In the genomic region with DNA sequence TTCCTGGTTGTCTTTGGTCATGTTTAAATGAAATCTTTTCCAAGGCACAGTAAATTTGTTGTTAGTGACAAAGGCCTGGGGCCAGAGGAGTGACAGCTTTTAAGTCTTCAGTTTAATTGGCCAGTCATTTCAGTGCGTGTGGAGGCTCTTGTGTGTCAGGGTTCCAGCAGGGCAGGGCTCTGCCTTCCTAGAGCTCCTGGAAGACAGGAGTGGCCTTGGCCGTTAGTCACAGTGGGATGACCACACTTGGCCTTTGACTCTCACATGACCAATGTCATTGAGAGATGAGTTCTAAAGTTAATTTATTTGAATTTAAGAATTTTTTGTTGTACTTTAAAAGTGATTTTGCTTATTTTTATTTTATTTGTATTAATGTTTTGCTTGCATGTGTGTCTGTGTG, we compare ENCODE assay signal across 31 mouse cellular contexts. TPM values are rescaled to one million over a fixed set of nuclear protein-coding genes. Genes with fewer than 3 reads are reported as not detected.
"Had no signal": no experiment of that assay in that cellular context is flagged by ENCODE, and none has a peak within 500 bp of the region (broad histone marks: within the 10 kb centered on the region; RNA-seq: fewer than 3 reads in every experiment).

No protein-coding gene starts in this region.

- H3K27me3 ChIP-seq: lung, embryonic 15.5 days had no signal

- H3K4me3 ChIP-seq: left cerebral cortex, adult 2 months; lung, embryonic 15.5 days had no signal

- H3K4me1 ChIP-seq: lung, embryonic 15.5 days had no signal

- H3K27ac ChIP-seq: kidney, postnatal 0 days; left cerebral cortex, adult 2 months; liver, embryonic 14.5 days; lung, embryonic 15.5 days; stomach, postnatal 0 days had no signal

- H3K9ac ChIP-seq: liver, embryonic 14.5 days; lung, embryonic 15.5 days had no signal

- DNase-seq: kidney, postnatal 25 days; layer of hippocampus, postnatal 36 days; lung, adult 18-20 months; lung, postnatal 10 days; lung, postnatal 36 days; midbrain, embryonic 14.5 days; right cerebral cortex, adult 18-20 months; right cerebral cortex, postnatal 14 days; right cerebral cortex, postnatal 4 days; thymus, adult 2 months; thymus, postnatal 14 days; thymus, postnatal 4 days had no signal

- H3K36me3 ChIP-seq: lung, embryonic 15.5 days had no signal

RNA-seq across cellular contexts. Expression of gene Gm44965, which starts 14.4 kb away (rescaled TPM):
- total RNA-seq: layer of hippocampus, postnatal 10 days; layer of hippocampus, postnatal 36 days; left cerebral cortex, adult 2 months; left cerebral cortex, postnatal 10 days; left cerebral cortex, postnatal 36 days; megakaryocyte-erythroid progenitor cell, adult 5-6 weeks; midbrain, postnatal 0 days had no signal
- polyA plus RNA-seq: kidney, embryonic 14.5 days; kidney, postnatal 0 days; limb, embryonic 11.5 days; limb, embryonic 14.5 days; liver, embryonic 11.5 days; liver, embryonic 14.5 days; lung, embryonic 15.5 days; midbrain, embryonic 11.5 days; midbrain, embryonic 14.5 days; neural tube, embryonic 11.5 days; neural tube, embryonic 14.5 days; stomach, embryonic 14.5 days; stomach, postnatal 0 days; thymus, adult 2 months had no signal

RNA-seq across cellular contexts. Expression of gene Gm45021, which starts 18.7 kb away (rescaled TPM):
- total RNA-seq: layer of hippocampus, adult 8-10 months; layer of hippocampus, postnatal 10 days; layer of hippocampus, postnatal 36 days; left cerebral cortex, adult 2 months; left cerebral cortex, postnatal 10 days; left cerebral cortex, postnatal 36 days; megakaryocyte-erythroid progenitor cell, adult 5-6 weeks; midbrain, postnatal 0 days had no signal
- polyA plus RNA-seq: kidney, embryonic 14.5 days; limb, embryonic 11.5 days; liver, embryonic 11.5 days; liver, embryonic 14.5 days; lung, embryonic 15.5 days; midbrain, embryonic 11.5 days; midbrain, embryonic 14.5 days; midbrain, postnatal 0 days; neural tube, embryonic 11.5 days; neural tube, embryonic 14.5 days; stomach, embryonic 14.5 days; stomach, postnatal 0 days; thymus, adult 2 months had no signal
